Mouse (Mus musculus) lung, postnatal 25 days (tissue): ENCODE data around the gene Flt3.

Experiments
- DNase-seq: peaks from one replicate; pipeline ENCODE4 v3.0.0; 2022; ENCODE audit warnings: low spot score

The Flt3 gene

DNA sequence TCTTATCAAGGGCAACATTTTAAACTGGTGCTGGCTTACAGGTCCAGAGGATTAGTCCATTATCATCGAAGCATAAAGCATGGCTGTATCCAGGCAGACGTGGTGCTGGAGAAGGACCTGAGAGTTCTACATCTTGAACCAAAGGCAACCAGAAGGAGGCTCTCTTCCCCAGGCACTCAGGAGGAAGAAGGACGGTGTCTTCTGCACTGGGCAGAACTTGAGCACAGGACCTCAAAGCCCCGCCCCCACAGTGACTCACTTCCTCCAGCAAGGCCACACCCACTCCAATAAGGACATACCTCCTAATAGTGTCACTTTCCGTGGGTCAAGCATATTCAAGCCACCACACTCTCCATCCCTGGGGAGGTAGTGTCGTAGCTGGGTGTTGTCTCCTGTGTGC lies 10.3 kb upstream of the Flt3 start:
- DNase-seq: no peak

- DNase-seq: no peak
Observed at GRCm38 (mm10) chr5:147408731-147409130, 8.4 kb upstream of the Flt3 start.

- DNase-seq: no peak
Observed at GRCm38 (mm10) chr5:147406135-147406534, 5.8 kb upstream of the Flt3 start.

GRCm38 (mm10) chr5:147402505-147402904 lies 2.2 kb upstream of the Flt3 start:
- DNase-seq: peak; percentile 37

- no peak for DNase-seq
Observed at GRCm38 (mm10) chr5:147401024-147401423, 735 bp upstream of the Flt3 start.

DNA sequence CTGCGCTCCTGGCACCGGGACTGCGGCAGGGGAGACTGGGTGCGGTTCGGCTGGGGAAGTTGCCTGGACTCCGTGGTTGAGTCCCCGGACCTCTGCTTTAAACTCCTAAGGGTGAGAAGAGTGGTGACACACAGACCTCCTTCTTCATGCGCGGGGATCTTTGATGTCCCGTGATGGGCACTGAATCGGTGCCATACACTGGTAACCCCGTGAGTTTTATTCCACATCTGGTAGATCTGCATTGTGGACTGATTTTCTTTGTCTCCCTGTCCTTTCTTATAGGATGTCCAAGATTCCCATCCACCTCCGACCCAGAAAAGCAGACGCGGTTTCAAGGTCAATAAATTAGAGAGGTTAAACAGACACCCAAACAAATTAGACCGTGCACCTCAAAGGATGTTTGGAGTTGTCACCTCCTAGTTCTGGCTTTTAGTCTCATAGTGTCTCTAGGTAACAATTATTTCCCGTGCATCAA lies 253 bp upstream of the Flt3 start:
- no peak for DNase-seq

GRCm38 (mm10) chr5:147395050-147395449 lies 5.2 kb downstream of the Flt3 start:
- DNase-seq: no peak

DNA sequence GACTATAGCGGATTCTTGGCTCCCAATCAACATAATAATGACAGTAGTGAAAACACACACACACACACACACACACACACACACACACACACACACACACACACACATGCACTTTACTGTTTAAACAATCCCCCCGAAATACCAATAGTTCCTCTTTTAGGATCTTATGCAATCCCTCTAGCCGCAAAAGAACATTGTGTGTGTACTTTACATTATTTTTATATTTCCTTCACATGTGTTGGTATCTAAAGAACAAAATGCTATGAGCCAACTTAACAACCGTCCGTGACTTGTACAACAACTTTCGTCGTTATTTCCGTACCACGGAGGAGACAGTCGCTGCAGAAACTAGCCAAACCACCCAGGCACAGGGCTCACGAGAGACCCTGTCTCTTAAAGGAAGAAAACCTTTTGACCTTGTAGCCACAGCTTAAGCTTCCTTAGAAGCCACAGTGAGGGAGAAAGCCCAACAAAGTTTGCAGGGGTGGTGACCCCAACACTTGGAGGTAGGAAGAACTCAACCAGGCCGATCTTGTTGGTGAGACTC lies 7.5 kb downstream of the Flt3 start:
- DNase-seq: peak; percentile 7

GRCm38 (mm10) chr5:147390772-147391171 lies 9.5 kb downstream of the Flt3 start:
- no peak for DNase-seq

DNA sequence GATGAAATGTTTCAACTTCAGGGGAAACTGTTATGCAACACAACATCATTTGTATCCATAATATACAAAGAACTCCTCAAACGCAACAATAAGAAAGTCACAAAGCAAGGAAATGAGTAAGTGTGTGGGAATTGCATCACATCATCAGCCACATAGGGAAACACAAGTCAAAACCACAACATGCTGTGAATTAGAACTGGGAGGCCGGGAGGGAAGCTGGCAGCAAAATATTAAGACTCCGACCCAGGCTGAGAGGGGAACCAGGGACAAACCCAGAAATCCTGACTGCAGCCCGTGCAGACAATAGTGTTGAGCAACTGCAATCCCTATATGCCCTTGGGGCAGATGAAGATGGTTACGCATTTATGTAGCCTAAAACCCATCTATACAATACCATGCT lies 11.2 kb downstream of the Flt3 start:
- peak; percentile 15 for DNase-seq

- DNase-seq: no peak
Observed at GRCm38 (mm10) chr5:147388376-147389008, 11.8 kb downstream of the Flt3 start.

DNA sequence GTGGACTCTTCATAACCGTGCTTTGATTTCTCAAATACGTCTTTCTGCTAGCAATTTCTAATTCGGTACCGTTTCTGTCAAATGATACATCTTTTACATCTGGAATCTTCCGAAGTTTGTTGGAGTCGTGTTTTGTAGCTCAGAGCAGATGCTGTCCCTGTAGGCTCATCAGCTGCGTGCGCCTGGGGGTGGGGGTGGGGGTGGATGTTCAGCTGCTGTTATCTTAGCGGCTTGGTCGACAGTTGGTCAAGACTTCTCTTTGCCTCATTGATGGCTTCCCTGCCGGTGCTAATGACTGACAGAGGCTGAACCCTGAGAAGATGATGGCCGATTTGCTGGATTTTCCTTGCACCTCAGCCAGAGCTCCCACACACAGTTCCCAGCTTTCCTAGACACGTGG lies 13.4 kb downstream of the Flt3 start:
- DNase-seq: no peak

DNA sequence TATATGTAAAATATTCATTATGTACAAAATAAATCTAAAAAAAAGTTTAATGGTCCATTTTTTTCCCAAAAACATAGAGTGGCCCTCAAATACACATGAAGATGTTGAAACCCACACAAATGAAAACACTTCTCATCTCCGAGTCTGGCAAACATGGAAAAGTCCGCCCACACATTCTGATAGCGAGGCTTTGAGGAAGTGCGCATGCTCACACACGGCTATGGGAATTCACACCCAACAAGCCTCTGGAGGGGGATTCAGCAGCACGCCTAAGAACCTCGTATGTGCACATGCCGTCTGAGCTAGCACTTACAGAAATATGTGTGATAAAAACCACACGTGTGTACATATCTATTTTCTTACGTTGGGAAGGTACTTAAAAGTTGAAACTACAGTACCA lies 18.9 kb downstream of the Flt3 start:
- no peak for DNase-seq

DNA sequence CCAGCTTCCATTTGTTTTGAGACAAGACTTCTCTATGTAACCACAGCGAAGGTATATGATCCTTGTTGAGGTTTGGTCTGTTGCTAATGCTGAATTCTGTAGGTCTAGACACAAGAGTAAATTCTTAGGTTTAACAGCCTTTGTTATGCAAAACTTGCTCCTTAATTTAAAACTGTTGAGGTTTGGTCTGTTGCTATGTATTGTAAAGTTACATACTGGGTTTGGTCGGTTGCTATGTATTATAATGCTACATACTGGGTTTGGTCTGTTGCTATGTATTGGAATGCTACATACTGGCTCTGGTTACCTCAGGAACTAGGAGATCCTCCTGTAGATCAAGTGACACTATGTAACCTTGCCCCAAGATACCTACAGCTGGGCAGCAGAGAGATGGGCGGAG lies 20.8 kb downstream of the Flt3 start:
- DNase-seq: no peak

- DNase-seq: no peak
Observed at GRCm38 (mm10) chr5:147370276-147370675, 30.0 kb downstream of the Flt3 start.

GRCm38 (mm10) chr5:147368221-147368620 lies 32.1 kb downstream of the Flt3 start:
- DNase-seq: no peak

GRCm38 (mm10) chr5:147365995-147366765 lies 34.1 kb downstream of the Flt3 start:
- no peak for DNase-seq

DNA sequence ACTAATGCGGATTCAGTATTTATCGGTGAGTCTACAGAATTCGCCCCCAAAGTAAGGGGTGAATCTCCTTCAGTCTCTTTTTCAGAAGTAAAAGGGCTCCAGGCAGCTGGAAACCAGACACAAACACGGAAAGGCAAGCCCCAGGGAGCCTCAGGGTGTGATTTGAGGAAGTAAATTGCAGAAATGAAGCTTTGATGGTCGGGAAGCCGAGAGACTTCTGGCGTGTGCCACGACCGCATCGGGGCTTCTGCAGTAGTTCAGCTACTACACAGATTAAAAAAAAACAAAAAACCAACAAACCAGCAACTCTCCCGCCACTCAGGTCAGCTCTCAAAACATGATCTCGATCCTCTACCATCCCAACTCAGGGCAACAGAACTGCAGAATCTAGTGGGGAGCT lies 37.2 kb downstream of the Flt3 start:
- peak; percentile 30 for DNase-seq

- DNase-seq: no peak
Observed at GRCm38 (mm10) chr5:147358481-147358880, 41.8 kb downstream of the Flt3 start.

- no peak for DNase-seq
Observed at GRCm38 (mm10) chr5:147357536-147357935, 42.8 kb downstream of the Flt3 start.

- DNase-seq: no peak
Observed at GRCm38 (mm10) chr5:147356260-147357055, 43.8 kb downstream of the Flt3 start.

- no peak for DNase-seq
Observed at GRCm38 (mm10) chr5:147355788-147356187, 44.5 kb downstream of the Flt3 start.

DNA sequence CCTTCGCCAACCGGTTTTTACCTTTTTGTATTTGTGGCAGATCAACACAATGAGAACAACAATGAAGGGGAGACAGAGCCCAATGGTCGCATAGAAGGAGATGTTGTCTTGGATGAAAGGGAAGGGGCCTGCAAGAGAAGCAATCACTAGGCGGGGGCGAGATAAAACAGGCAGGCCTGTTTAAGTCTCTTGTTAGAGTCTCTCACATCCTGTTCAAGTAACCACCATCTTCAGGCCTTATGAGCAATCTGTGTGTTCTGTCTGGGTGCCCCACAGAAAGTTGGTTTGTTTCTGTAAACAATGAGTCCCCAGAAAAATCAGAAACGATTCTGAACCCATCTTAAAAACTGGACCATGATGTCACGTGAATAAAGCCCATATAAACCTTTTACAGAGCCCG lies 45.3 kb downstream of the Flt3 start:
- no peak for DNase-seq
